Comparison of ENCODE assay signal across 14 mouse cellular contexts in genomic region chr6:3427047-3427446, GRCm38 (mm10).
"Had no signal": no experiment of that assay in that cellular context is flagged by ENCODE, and none has a peak within 500 bp of the region (broad histone marks: within the 10 kb centered on the region; RNA-seq: fewer than 3 reads in every experiment).

No protein-coding gene starts in this region.

- H3K27ac ChIP-seq: intestine, embryonic 15.5 days; layer of hippocampus, adult 2 months; left cerebral cortex, adult 2 months; limb, embryonic 15.5 days; liver, embryonic 14.5 days; midbrain, embryonic 13.5 days; stomach, postnatal 0 days had no signal

- H3K4me1 ChIP-seq: intestine, embryonic 15.5 days; limb, embryonic 15.5 days; midbrain, embryonic 13.5 days had no signal

- DNase-seq: kidney, adult 18-20 months; kidney, postnatal 10 days; kidney, postnatal 4 days; lung, adult 18-20 months; right cerebral cortex, adult 18-20 months; right cerebral cortex, postnatal 25 days; thymus, postnatal 14 days had no signal

- H3K9me3 ChIP-seq: intestine, embryonic 15.5 days; limb, embryonic 15.5 days; midbrain, embryonic 13.5 days had no signal

- H3K36me3 ChIP-seq: intestine, embryonic 15.5 days; limb, embryonic 15.5 days; midbrain, embryonic 13.5 days had no signal

- H3K4me3 ChIP-seq: intestine, embryonic 15.5 days; layer of hippocampus, adult 2 months; left cerebral cortex, adult 2 months; limb, embryonic 15.5 days; midbrain, embryonic 13.5 days had no signal

- ATAC-seq: intestine, embryonic 15.5 days; midbrain, embryonic 13.5 days had no signal

- H3K27me3 ChIP-seq: intestine, embryonic 15.5 days; limb, embryonic 15.5 days; midbrain, embryonic 13.5 days had no signal

- H3K9ac ChIP-seq: intestine, embryonic 15.5 days; limb, embryonic 15.5 days; liver, embryonic 14.5 days; midbrain, embryonic 13.5 days had no signal
